Mouse (Mus musculus) urinary bladder, postnatal 25 days (tissue): ENCODE measurements around the gene Pifo.

ENCODE experiments used
- DNase-seq: peaks from one replicate; pipeline ENCODE4 v3.0.0; 2022; ENCODE audit warnings: low spot score

Gene Pifo

DNA sequence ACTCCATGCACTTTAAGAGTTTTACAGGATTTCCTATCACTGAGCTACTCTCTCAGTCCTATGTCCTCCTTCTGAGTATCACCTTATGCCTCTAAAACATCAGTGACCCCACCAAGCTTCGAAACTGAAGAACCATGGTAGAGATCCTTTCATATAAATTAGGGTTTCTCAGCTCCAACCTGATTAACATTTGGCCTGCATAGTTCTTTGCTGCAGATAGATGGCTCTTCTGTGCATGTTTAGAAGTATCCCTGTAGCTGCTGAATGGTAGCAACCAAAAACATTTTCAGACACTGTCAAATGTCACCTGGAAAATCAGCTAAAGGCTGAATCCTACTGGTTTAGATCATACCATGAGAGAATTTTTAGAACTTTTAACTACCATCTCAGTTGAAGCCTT, 57.2 kb downstream of the Pifo start:
- DNase-seq: no peak

DNA sequence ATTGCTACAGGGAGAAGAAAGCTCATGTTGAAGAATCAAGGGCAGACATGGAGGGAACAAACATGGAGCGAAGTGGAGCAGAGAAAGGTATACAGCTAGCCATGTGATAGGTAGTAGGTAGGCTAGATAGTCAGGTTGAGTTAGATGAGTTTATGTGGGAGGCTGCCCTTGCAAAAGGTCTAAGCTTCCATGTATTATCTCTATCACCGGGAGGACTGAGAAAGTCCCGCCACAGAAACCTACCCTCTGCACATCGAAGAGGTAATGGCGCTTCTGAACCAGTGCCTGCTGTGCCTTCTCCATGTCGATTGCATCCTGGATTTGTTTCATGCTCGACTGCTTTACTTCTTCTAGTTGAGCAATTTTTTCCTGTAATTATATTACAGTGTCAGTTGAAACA, 63.1 kb downstream of the Pifo start:
- DNase-seq: no peak
